Mouse (Mus musculus) ES-E14 (cell line): ENCODE measurements around the gene Dnajc6.

ENCODE experiments used
- MAFK ChIP-seq: IDR thresholded peaks from 2 replicates; pipeline ENCODE4 v1.6.1; 2014; ENCODE audit warnings: mild to moderate bottlenecking, low read depth, low read length, inconsistent platforms; ENCODE audit not compliant: insufficient read depth
- ZC3H11A ChIP-seq: IDR thresholded peaks from 2 replicates; pipeline ENCODE4 v1.6.1; 2012; ENCODE audit warnings: low read depth, mild to moderate bottlenecking, inconsistent platforms, low read length, borderline replicate concordance
- ZNF384 ChIP-seq: IDR thresholded peaks from 2 replicates; pipeline ENCODE4 v1.6.1; 2012; ENCODE audit warnings: low read depth, low read length, inconsistent platforms

GRCm38 (mm10) chr4:101647976-101648642 is 151.7 kb downstream of the Dnajc6 start:
- TF ChIP-seq ZNF384 (no peak), ZC3H11A (no peak), MAFK (no peak)
